Mouse (Mus musculus): ENCODE results near the gene Lrig1.

DNA sequence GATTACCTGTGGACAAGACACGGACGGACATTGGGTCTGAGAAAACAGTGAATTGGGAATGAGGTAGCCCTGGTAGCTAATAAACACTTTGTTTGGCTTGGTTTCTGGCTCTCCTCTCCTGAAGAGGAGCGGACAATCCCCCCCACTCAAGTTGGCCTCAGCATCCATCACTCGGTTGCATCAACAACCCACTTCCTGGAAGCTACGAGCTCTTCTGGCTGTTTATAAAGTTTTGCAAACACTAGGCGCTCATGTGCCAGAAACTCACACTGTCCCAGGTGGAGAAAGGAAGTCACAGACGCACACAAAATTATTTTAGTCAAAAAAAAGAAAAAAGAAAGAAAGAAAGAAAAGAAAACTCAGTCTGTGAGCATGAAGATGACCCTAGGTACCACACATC, 9.7 kb downstream of the Lrig1 start:
- TF ChIP-seq CTCF (IDR thresholded peaks at IDR 0.05; ENCODE audit: extremely low read depth, insufficient read depth, insufficient read length, insufficient replicate concordance) (no peak), POLR2A (IDR thresholded peaks at IDR 0.05; ENCODE audit: low read depth, low read length) (no peak)

All from spleen, adult 2 months (tissue).